Mouse (Mus musculus): ENCODE data around the gene Vkorc1.

Vkorc1 gene

GRCm38 (mm10) chr7:127879301-127879700, 16.1 kb downstream of the Vkorc1 start:
- CTCF ChIA-PET, result interaction anchor here (1.4 kb wide), 1 partner anchor 25 kb away, joined by 5 read pairs; the partner anchor contains the start of gene Bckdk

DNA sequence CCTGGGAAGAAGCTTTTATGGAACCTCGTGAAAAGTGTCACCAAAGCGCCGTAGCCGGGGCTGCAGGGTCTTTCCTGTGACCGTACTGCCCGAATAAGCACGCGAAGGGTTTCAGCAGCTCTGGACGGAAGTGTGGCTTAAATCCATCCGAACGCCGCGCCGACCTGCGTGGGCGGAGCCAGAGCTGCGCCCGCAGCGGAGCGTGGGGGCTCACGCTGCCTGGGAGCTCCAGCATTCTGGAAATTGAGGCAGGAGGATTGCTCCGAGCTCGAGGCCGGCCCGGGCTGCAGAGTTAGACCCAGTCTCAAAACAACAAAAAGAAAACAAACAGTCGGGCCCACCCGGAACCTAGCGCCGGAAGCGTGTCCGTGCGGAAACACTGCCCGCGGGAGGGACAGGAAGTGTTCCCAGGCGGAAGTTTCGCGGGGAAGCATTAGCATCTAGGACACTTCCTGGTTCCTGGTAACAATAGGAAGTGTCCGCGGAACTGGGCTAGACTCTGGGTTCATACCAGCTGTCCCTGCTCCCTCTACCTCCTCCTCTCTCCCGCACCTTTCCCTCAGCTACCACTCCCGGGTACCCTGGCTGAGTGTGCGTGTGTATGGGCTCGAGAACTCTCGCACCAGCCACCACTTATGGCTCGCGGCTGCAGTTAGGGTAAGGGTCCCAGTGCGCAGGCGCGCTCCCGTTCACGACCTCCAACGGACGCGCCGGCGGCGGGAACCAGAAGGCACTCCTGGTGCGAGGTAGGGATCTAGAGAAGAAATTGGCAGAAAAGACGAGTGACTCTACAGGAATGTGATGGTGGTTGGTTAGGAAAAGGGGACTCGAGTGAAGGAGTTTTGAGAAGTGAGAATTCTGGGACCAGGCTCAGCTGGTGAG, 18.7 kb downstream of the Vkorc1 start, which contains the start of gene Zfp668:
Gene Zfp668, minus strand, starts transcription at position 362 of the 882 bp plus-strand sequence.
- CTCF ChIA-PET, result interaction anchor here (0.6 kb wide), 1 partner anchor 1213 kb away, joined by 3 read pairs; no protein-coding TSS in a partner anchor

DNA sequence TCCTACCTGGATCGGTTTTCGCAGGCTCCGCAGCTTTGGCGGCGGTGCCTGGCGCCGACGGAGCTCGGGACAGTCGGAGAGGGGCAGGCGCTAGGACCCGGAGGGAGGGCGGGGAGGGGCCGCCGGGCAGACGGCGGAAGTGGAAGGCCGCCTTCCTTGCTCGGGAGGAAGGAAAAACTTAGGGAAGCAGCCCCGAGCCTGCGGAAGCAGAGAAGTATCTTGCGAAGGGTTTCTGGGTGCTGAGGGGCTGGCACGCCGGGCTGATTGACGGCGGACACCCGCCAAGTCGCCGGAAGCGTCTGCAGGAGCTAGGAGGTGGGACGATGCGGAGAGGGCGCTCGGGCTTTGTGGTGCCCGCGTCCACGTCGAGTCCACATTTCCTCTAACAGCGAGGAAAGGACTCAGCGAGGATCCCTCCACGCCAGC, 19.4 kb downstream of the Vkorc1 start, which contains the start of gene Zfp646:
Gene Zfp646, plus strand, starts transcription at position 181 of the 426 bp plus-strand sequence.
- CTCF ChIA-PET, result interaction anchor here (0.6 kb wide), 2 partner anchors 47 to 1212 kb away, joined by 3 to 4 read pairs; no protein-coding TSS in a partner anchor

GRCm38 (mm10) chr7:127875627-127876001, 19.8 kb downstream of the Vkorc1 start:
- CTCF ChIA-PET, result interaction anchor here (0.5 to 0.7 kb wide), 4 partner anchors 47 to 578 kb away, joined by 3 to 4 read pairs (median 3); no protein-coding TSS in a partner anchor

- CTCF ChIA-PET, result interaction anchor here (0.5 to 1.0 kb wide), 6 partner anchors 42 to 577 kb away, joined by 3 to 4 read pairs (median 3); no protein-coding TSS in a partner anchor
Measured at GRCm38 (mm10) chr7:127874812-127875626, 20.4 kb downstream of the Vkorc1 start.

DNA sequence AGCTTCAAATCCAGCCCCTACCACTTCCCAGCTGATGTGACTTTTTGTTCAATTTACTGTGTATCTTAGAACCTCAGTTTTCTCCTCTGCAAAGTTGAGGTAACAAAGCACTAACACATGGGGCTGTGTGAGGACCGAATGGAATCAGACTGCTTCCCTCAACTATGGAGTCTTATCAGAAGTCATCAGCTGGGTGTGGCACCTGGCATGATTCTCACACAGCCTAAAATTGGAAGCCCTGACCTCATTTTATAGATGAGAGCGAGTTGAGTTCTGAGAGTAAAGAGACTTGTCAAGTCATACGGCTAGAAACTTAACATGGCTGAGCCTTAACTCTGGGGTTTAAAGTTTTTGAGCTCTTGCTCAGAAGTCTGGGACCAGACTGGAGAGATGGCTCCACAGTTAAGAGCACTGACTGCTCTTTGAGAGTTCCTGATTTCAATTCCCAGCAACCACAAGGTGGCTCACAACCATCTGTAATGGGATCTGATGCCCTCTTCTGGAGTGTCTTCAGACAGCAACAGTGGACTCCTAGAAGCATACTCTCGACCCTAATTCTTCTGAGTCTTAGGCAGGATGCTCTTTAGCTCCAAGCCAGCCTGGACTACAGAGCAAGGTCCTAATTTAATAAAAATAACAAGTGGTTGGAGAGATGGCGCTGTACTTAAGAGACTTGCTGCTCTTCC, 25.1 kb downstream of the Vkorc1 start:
- CTCF ChIA-PET, result interaction anchor here (0.5 to 0.6 kb wide), 2 partner anchors 16 to 1117 kb away, joined by 3 to 5 read pairs; no protein-coding TSS in a partner anchor

DNA sequence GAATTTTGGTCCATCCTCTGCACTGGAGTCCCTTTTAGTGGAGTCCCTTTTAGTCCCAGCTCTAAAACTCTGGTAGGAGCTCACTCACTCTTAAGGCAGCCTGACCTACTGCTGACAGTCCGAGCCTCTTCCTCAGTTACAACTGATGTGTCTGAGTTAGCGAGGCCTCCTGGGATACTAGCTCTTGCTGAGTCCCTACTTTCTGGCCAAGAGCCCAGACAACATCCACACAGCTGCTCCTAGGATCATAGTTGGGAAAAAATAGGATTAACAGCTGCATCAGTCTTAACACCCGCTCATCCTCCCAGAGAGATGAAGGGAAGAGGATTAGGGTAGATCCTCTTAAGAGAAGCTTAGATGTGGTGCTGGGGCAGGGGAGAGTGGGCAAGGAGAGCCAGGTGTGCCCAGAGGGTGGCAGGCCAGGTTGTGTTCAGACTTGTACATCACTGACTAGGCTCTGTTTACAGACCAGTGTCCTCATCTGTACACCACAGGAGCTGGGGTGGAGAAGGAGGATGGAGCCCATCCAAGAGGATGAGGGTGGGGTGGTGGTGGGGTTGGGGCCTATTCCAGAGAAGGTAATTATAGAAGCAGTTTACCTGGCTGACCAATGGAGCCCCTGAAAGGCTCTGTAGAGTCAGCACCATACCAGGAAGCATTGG, 26.1 kb downstream of the Vkorc1 start:
- CTCF ChIA-PET, result interaction anchor here (0.5 kb wide), 1 partner anchor 187 kb away, joined by 6 read pairs; no protein-coding TSS in a partner anchor

- CTCF ChIA-PET, result no interaction called here
Measured at GRCm38 (mm10) chr7:127867641-127868040, 27.8 kb downstream of the Vkorc1 start.

GRCm38 (mm10) chr7:127866434-127866833, 29.0 kb downstream of the Vkorc1 start:
- CTCF ChIA-PET, result interaction anchor here (0.6 kb wide), 1 partner anchor 101 kb away, joined by 7 read pairs; no protein-coding TSS in a partner anchor

DNA sequence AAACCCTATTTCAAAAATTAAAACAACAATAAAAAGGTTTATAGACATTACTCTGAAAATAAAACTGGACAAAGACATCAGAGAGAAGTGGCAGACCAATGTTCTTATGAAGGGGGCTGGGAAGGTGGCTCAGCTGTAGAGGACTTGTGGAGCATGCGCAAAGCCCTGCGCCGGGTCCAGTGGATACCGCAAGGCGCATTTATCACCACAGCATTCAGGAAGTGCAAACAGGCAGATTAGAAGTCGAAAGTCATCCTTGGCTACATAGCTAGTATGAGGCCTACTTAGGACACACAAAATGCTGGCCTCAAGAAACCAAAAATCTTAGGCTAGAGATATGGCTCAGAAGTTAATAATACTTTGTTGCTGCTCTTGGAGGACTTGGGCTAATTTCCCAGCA, 37.2 kb downstream of the Vkorc1 start:
- CTCF ChIA-PET, result interaction anchor here (1.0 kb wide), 1 partner anchor 564 kb away, joined by 5 read pairs; no protein-coding TSS in a partner anchor

DNA sequence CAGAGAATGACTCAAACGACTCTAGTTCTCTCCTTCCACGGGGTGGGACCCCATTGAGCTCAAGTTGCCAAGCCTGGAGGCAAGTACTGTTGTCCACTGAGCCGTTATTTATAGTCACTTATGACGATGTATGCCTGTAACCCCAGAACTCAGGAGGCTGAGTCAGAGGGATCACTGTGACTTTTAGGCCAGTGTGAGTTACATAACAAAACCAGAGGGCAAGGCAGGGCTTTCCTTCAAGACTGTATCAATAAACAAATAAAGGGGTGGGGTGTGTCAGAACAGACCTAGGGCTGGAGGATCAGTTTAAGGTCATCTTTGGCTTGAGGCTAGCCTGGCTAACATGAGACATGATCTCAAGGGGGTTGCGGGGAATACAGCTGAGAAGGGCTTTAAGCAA, 44.5 kb downstream of the Vkorc1 start:
- CTCF ChIA-PET, result no interaction called here

GRCm38 (mm10) chr7:127849973-127850875, 45.2 kb downstream of the Vkorc1 start:
- CTCF ChIA-PET, result no interaction called here
